Mouse (Mus musculus) E14TG2a.4 (cell line): ENCODE data around the gene Kif2c.

Experiments
- CTCF ChIP-seq: conservative IDR thresholded peaks from 2 replicates; pipeline ENCODE4 v1.5.1; 2014; ENCODE audit warnings: low read length
- NANOG ChIP-seq: IDR thresholded peaks from 2 replicates; pipeline ENCODE4 v1.6.1; 2014; ENCODE audit warnings: borderline replicate concordance, low read length, mixed read lengths
- POU5F1 ChIP-seq: IDR thresholded peaks from 2 replicates; pipeline ENCODE4 v1.6.1; 2014; ENCODE audit warnings: low read length, borderline replicate concordance

GRCm38 (mm10) chr4:117221836-117222235 is 39.4 kb upstream of the Kif2c start:
- no peak for TF ChIP-seq CTCF
- no peak for TF ChIP-seq POU5F1
- no peak for TF ChIP-seq NANOG
